Mouse (Mus musculus) gastrocnemius, postnatal 4 days (tissue): ENCODE results near the gene Rad21l. TPM values are rescaled to one million over a fixed set of nuclear protein-coding genes. Genes with fewer than 3 reads are reported as not detected.

Experiments used
- DNase-seq, 2 experiments: peaks; one replicate each; pipeline ENCODE4 v3.0.0; 2021 to 2022; ENCODE audit warnings: low spot score in 2 of 2, mixed read lengths in 2 of 2
- long read RNA-seq, 2 experiments: library from polyadenylated mRNA; stranded (forward); transcript quantifications; one replicate each; pipeline ENCODE4 v2.0.0; 2021
- total RNA-seq, 2 experiments: library from RNA; stranded (reverse); gene quantifications; 2 replicates each; pipeline ENCODE4 v1.2.3; 2021

Gene Rad21l
- not detected for total RNA-seq
- long read RNA-seq, experiment 1, result 0 reads
- long read RNA-seq, experiment 2, result 0 reads

DNA sequence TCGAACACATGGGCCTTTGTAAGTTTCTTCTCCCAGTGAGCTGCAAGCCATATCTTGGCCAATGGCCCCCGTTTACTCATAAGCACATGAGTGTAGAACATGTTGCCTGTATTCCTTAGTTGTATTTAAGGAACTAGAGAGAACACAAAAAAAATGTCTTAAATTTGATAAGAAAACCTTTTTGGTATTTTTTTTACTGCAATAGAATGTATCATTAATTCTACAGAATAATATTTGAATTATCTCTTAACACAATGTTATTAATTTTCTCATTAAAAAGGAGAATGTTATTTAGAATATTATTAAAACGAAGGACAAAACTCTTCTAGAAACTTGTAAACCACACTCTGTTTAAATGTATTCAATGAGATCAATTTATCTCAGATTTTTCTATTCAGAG lies at the start of gene Rad21l:
Rad21l (minus strand) TSS at position 101 of the 400 bp plus-strand sequence.
- DNase-seq, result no peak

DNA sequence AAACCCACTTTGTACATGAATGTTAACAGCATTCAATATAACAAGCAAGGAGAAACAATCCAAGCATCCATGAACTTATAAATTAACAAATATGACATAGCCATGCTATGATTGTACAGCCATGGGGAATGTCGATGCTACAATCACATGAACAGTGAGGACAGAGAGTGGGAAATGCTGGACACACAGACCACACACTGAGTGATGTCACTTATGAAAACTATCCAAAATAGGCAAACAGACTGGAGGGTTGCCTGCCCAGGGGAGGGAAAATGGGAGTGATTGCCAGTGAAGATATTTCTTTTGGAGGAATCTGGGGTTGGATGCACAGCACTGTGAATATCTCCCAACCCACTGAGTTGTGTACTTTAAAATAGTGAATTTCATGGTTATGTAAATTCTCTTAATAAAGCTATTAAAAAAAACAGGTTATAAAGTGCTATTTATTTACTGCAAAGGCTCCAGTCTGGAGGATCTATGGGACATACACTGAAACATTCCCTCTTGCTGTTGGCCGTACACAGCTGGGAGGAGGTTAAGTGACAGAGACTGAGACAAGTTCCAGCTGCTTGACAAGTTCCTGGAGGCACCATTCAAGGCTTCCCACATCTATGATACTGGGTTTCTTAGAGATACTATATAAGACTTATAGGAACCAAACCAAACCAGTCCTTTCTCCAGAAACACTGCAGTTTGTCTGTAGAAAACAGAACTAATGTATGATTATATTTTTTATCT lies 48.2 kb upstream of the Rad21l start:
- no peak for DNase-seq

DNA sequence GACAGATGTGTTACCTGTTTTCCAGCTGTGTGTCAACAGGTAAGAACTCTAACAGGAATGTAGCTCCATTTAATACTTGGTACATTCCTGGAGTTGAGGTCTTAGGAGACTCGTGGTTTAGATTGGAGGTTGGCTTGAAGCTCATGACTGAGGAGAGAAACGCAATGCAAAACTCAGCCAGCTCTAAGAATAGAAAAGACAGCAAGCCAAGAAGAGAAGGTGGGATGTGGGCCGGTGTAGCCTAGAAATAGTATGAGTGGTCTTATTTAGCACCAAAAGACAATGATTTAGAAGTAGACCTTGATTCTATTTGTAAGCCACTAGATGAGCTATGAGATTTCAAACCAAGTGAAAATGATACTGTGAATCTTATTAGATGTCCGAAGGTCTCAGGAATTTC lies 47.2 kb upstream of the Rad21l start:
- DNase-seq, result no peak

DNA sequence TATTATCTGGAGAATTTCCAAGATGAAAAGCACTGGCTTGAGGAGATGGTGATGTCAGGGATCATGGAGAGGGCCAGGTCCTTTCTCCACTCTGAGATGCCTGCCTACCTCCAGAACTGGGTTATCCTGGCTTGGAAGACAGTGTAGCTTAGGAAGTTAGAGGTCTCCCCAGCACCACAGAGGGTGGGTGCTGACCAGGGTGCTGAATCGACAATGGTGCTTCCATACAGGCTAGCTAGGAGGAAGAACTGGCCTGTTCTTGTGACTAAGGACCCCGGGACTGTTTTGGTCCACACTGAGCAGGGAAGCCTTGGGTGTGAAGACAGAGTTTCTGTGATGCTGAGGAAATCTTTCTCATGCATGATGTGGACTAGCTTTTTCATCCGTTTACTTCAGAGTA lies 44.3 kb upstream of the Rad21l start:
- DNase-seq, result no peak

DNA sequence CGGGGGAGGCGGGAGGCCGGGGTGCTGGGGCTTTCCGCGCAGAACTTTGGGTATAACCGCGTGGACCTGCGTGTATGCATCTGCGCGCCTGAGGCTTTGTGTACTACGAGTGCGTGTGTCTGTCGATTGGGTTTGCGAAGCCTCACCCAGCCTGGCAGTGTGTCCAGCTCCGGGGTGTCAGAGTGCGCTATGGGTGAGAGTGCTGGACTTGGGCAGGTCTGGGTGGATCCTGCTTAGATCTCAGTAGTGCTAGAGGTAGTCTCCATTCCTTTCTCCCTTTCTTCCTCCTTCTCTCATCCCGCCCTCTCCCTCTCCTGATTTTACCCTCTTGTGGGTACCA lies 34.5 kb upstream of the Rad21l start:
- DNase-seq, result no peak

DNA sequence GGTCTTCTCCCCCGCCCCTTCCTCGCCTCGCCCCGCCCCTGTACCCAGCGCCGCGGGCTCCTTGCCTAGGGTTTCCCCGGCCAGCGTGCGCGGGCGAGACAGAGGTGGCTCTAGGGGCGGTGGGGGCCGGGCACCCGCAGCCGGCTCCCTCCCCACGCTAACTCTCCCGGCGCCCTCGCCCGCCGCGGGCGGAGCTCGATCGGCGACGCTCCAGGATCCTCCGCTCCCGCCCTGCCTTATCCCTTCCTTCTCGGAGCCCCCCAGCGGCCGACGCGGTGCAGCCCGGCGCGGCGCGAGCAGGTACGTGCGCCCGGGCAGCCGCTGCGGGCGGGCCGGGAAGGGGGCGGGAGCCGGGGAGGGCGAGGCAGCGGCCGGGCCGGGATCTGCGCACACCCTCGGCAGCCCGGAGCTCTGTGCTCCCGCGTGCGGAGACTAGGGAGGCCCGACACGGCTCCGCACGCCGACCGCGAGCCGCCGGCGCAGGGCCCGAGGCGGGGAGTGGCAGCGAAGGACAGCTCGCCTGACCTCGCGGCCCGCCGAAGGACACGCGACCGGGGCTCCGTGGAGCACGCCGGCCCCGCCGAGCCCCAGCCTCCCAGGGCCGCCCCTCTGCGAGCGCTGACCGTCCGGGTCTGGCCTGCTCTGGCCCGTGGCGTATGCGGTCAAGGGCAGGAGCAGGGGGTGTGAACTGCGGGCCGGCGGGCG lies 34.0 kb upstream of the Rad21l start:
- peak; percentile 29 to 31 for DNase-seq

DNA sequence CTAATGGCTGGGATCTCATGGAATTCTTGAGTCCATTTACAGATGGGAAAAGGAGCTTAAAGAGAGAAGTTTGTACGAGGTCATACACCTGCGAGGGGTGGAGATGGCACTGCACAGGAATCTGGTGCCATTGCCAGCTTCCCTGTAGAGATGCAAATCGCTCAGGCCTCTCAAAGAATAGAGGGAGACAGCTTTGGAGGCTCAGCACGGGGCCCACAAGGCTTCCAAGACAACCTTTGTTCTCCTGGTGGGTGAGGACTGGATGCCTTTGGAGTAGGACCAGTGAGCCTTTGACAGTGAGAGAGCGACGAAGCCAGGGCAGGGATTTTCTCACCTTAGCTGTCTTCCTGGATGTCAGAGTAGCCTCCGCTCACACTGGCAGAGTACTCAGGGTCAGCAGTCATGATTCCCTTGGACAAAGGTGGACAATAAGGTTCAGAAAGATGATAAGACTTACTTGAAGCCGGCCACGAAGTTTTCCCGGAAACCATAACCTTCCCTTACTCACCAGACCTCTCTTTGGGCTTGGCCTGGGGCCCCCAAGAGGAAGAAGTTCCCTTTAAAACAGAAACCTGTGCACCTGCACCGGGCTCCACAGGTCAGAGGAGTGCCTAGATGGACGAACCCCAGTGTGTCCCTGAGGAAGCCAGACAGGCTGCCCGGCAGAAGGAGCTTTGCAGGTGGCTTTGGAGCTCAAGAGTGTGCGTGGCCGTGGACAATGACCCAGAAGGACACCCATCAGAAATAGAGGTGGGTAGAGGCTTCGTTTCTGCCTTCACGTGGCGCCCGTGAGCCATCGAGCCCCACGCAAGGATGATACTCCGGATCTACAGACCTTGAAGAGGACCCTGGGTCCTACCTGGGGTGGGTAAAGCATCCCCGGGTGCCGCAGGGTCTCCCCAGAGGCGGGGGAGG lies 33.2 kb upstream of the Rad21l start, which contains the start of gene Tmem74b:
Tmem74b (plus strand) TSS at position 778 of the 915 bp plus-strand sequence.
- DNase-seq, result no peak

DNA sequence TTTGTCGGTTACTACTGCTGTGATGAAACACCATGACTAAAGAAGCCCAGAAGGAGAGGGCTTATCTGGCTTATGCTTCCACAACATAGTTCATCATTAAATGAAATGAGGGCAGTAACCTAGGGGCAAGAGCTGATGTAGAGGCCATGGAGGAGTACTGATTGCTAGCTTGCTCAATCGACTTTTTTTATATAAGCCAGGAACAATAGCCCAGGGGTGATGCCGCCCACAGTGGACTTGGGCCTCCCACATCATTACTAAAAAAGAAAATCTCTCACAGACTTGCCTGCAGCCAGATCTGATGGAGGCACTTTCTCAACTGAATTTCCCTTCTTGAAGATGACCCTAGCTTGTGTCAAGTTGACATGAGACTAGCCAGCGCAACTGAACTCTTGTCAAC lies 14.6 kb upstream of the Rad21l start:
- DNase-seq, result peak in 1 of 2 experiments; percentile 2

DNA sequence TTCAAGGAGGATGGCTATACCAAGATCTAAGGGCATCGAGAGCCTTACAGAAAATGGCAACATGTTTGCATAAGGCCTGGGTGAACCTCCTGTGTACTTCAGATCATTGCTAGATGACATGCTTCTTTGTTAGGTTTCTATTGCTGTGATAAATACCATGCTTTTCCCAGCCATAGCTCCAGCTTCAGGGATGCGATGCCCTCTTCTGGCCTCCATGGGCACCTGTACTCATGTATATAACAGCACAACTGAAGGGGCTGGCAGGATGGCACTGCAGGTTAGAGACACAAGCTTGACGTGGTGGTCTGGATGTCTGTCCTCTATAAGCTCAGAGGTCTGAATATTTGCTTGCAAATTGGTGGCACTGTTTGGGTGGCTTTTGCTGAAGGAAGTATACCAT lies 14.0 kb upstream of the Rad21l start:
- peak in 1 of 2 experiments; percentile 6 for DNase-seq

DNA sequence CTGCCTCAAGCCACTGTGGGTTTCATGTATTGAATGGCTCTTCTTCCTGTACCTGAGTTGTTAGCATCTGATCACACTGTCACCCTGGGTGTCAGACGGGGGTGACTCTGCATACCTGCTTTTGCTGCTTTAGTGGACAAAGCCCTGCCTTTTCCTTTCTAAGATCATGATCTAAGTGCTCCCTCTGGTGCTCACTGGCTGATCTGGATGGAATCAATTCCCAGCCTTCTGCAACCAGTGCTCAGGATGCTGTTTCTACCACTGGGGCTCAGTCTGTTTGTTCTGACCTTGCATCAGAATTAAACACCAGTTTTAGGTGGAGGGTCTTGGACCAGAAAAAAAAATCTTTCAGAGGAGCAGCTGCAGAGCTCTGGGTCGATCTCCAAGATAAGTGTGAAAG lies 7.9 kb upstream of the Rad21l start:
- no peak for DNase-seq

DNA sequence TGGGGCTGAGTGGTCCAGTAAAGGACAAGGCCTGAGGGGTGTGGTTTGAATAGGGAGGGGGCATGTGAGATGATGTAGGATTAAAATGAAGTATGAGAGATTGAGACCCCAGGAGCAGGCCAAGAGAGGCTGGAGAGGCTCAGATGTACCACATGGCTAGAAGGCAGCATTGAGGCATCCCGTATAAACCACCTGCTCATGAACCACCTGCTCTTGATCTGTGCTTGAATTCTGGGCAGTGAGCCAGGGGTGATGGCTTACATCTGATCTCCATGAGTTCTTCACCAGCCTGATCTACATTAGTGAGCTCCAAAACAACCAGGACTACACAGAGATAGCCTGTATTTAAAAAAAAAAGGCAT lies 2.6 kb upstream of the Rad21l start:
- DNase-seq, result no peak

DNA sequence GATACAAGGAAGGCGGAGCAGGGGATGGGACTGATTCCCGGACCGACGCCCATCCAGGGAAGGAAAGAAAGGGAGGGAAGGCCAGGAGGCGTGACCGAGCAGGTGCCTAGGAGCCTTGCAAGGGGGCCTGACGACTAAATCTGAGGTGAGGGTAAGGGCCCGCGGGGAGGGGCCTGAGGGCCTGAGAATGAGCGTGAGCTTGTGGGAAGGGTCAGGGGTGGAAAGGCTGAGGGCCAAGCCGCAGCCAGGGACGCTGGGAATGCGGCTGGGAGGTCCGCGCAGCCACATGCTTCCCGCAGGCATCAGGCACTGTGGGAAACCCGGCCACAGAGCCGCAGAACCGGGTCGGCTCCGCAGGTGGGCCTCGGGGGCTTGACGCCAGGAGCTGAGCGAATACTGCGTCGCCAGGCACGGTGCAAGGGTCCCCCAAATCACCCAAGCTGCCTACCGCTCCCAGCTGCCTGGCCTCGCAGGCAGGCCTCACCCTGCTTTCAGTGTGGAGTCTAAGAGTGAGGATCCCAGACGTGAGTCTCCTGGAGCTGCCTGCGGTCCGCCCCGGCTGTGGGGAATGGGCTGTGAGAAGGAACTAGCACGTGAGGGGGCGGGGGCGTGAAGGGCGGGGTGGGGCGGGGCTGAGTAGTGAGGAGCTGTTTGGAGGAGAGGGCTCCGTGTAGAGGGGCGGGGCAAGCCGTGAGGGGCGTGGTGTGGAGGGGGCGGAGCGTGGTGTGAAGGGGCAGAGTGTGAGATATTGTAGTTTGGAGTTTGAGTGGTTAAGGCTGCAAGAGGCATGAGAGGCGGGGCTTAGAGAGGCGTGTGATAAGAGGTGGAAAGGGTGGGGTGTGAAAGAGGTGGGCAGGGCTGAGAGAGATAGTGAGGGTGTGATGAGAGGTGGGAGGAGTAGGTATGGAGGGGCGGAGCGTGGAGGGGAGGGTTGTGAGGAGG lies 2.0 kb upstream of the Rad21l start:
- no peak for DNase-seq

DNA sequence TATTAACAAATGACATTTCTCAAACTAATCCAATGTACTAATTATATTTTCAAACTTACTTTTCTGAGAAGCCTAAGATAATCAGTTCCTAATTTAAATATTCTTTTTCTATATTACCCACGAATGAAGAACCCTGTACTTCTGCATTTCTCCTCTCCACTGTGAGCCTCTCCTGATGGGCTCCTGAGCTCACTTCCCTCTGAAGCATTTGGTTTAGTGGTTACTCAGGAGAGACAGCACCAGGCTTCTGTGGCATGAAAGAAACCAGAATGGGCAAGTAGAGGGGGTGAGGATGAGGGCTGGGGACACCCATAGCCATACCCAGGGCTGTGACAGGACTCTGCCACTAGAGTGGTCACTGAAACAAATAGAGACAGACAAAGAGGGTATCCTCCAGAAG lies 16.3 kb downstream of the Rad21l start:
- no peak for DNase-seq

DNA sequence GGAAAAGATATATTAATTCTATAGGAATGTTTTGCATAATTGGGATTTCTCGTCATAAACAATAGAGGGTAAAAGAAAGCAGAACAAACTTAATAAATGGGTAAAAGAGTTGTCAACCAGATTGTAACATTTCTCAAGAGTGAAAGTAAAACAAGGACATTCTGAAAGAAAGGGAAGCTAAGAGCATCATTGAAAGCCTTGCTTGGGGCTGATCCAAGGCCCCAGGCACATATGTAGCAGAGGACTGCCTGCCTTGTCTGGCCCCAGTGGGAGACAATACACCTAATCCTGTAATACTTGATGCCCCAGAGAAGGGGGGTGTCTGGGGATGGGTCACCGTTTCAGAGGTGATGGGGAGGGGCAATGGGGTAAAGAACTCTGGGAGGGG lies 32.3 kb downstream of the Rad21l start:
- DNase-seq, result no peak

DNA sequence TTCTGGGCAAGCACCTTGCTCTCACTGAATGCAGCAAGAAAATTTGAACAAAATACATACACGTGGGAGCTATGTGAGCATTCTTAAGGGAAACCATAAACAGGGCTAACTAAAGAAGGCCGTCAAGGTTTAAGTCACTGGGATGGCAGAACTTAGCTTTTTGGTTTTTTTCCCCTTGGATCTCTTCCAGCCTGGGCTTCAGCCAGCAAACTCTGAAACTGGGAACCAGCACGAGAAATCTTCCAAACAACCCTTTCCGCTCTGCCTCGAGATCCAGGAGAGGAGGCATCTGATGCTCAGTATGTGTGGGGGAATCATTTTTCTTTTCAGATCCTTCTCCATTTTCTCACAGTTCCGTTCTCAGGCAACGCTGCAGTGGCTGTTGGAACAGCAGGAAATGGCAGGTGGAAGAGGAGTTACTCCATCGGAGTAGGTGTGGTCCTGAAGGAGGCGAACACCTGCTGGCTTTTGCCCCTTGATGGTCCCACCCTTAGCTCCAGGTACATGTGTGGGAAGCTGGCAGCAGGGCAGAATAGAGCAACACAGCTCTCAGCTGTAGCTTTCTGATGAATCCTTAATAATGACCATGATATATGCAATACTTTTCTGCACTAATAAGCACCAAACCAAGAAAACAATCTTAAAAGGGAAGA lies 32.8 kb downstream of the Rad21l start:
- DNase-seq, result no peak

DNA sequence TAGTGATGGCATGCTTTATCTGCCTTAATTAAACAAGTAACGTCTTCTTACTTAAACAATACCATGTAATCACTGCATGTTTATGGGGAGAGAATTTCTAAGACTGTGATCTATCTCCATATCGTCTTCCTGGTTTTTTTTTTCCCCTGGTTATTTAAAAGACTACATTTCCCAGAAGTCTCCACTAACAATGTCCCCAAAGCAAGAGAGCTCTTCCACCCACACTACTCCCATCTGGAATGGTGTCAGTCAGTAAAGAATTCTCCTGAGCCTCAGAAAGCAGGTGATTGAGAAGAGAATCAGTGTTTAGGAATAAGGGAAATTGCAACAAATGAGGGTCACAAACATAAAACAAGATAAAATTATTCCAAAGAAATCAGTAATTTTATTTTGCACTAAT lies 33.4 kb downstream of the Rad21l start:
- DNase-seq, result no peak

DNA sequence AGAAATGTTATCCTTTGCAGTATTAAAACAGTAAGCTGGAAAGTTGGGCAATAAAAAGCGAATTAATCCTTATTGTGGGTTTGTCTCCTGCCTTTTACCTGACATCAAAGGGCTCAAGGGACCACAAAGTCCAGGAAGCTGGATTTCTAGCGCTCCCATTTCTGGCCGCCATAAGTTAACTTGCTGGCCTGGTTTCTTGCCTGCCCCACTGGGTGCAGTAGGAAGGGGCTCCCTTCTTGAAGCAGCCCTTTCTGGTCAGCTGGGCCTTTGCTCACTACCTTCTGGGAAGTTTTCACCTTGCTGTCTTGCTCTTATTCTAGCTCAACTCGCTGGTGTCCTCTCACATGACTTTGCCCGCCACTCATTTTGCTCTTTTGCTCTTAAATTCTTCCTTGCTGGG lies 35.4 kb downstream of the Rad21l start:
- DNase-seq, result no peak

DNA sequence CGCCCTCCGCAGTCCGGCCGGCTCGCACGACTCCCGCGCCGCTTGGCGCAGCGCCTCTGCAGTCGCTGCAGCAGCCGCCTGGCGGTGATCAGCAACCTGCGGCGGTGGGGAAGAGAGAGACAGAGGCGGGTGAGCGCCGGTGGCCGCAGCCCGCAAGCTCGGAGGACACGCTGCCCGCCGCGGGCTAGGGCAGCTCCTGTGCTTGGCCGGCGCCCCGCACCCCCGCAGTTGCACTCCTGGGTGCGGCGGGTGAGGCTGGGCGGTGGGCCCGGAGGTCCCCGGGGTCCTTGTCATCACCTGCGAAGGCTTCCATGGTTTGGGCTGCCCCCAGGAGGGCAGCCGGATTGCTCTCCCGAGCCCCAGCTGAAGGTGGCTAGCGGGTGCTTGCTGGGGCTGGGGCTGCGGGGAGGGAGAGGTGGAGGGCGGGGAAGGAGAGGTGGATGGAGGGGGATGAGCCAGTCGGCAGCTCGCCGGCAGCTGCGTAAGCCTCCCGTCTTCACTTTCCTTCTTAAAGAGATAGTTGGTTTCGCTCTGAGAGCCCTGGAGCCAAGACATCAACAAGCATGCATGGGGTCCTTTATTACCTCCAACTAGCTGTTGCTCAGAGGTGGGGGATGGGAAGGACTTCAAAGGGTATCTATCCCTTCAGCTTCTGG lies 36.0 kb downstream of the Rad21l start, which contains the start of gene Snph:
Snph (minus strand) TSS at position 435 of the 656 bp plus-strand sequence.
- peak; percentile 22 to 49 for DNase-seq

DNA sequence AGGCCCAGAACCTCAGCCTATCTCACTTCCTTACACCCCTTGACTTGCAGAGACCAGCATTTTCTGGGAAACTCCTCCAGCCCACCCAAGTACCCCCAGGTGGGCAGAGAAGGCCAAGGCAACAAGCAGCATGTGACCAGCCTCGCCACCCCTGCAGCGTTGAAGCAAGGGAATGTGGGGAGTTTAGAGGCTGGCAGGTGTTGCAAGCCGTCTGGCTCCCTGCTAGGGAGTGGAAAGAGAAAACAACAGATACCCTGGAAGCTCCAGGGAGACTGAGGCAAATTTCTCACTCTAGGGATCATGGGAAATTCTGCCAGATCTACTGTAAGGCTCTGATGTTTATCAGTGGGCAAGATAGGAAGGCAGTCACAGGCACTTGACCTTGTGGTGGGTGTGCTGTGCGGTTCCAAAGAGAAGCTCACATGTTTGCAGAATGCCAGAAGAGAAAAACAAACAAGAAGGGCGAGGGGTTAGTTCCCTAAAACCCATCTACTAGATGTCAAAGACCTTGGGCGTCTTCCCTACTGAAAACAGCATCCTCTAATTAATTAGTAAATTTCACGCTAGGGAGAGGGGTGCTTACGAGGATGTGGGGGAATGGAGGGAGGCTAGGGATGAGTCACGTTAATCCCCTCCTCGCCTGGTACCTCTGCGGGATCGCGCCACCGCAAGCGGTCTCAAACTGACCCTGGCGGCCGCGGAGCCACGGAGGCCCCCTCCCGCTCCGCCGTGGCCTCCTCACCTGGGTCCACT lies 36.8 kb downstream of the Rad21l start:
- DNase-seq, result no peak
